Mouse (Mus musculus): ENCODE data around the gene Tbx15. TPM values are rescaled to one million over a fixed set of nuclear protein-coding genes. Genes with fewer than 3 reads are reported as not detected.

Gene Tbx15
- polyA plus RNA-seq, 1 experiment: 0.72 TPM

DNA sequence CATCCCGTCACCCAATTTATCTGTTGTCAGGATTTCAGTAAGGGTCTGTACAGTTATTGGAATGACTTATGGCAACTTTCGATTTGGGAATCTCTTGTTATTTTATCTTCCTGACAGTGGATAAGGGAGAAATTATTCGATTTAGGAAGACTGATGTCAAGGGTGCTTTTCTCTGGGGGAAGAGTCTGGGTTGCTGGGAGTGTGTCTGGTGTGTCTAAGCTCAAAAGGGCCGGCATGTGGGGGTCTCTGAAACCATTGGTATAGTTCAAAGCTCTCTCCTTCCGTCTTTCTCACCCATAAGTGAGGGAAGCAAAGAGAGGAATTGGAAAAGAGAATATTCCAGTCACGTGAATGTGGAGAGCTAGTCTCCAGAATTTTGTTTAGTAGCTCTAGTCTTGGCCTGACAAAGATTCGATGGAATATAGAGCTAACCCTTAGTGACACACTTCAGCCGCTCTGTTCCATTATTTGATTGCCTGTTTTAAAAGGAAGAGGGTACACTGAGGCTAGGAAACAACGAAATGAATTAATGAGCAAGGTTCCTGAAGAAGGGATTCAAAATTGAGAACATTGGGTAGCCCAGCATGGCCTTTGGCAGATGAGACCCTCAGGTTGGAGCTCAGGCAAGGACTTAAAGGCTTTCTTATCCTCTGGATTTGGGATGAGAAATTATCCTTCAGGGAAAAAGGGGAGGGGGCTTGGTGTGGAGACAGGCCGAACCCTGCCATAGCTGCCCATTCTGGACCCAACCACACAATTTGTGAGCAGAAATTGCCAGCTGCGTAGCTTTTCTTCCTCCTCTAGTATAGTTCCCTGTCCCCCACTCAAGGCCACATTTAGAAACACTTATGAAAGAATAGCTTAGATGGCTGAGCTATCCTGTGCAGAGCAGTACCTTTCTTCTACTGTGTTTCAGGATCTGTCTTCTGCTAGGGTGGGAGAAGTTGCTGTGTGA is 15.5 kb downstream of the Tbx15 start:
- TF ChIP-seq POLR2A (IDR thresholded peaks at IDR 0.05; ENCODE audit: low read depth, low read length): no peak
- TF ChIP-seq CTCF (conservative IDR thresholded peaks at IDR 0.05; ENCODE audit: insufficient read depth, insufficient read length, low read depth, low read length): no peak
- Histone ChIP-seq H3K36me3 (ENCODE audit: control insufficient read depth, insufficient read depth, low read length) (no peaks in the 10 kb centered on the region), H3K4me1 (ENCODE audit: control insufficient read depth, insufficient read depth, low read length) (0 out of 2 replicates have a peak, but pooled peaks cover 4% of the 10 kb centered on the region), H3K27me3 (replicated peaks; ENCODE audit: control insufficient read depth, insufficient read depth, low read length) (peaks cover 29% of the 10 kb centered on the region), H3K4me3 (ENCODE audit: insufficient read depth, low read depth, low read length) (no peak overlapping the region), H3K27ac (ENCODE audit: insufficient read depth, low read depth, low read length) (no peak overlapping the region)
- DNase-seq: no peak
- 14% methylated on average over 11 of the region's 11 CpGs for WGBS

DNA sequence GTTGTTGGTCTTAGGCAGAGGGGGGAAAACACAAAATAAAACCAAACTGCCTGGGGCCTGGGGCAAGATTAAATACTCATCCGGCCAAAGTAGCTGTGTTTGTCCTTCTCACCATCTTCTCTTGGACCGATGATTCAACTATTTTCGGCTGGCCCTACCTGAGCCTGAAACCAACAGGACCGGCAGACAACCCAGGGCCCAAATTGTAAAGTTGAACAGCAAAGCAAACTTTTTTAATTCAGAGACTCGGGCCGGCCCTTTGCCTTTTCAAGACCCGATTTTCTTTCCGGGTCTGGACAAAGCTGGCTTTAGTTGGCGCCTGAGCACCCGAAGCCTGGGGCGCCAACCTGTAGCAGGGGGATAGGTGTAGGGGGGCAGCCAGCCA is 16.2 kb downstream of the Tbx15 start:
- WGBS: 15% methylated on average over 11 of the region's 11 CpGs
- H3K27me3 ChIP-seq (replicated peaks; ENCODE audit: control insufficient read depth, insufficient read depth, low read length): peaks cover 28% of the 10 kb centered on the region
- H3K4me3 ChIP-seq (ENCODE audit: insufficient read depth, low read depth, low read length): no peak overlapping the region

DNA sequence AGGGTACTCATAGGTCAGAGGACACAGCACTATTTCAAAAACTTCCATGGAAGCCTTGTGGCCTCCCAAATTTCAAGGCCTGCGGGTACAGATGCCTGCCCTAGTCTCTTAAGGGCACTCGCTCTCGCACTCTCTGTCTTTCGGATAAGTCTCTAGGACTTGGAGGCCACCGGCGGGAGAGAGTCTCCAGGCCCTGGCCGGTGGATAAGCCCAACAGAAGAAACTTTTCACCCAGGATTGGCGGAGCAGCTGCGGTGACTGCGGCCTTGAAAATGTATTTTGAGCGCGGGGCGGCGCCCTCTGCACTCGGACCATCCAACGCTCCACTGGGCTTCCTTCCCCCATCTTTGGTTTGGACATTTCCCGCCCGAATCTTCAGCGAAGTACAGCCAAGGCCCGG is 16.6 kb downstream of the Tbx15 start:
- no peak overlapping the region for H3K4me3 ChIP-seq (ENCODE audit: insufficient read depth, low read depth, low read length)
- no peaks in the 10 kb centered on the region for H3K36me3 ChIP-seq (ENCODE audit: control insufficient read depth, insufficient read depth, low read length)
- H3K27me3 ChIP-seq (replicated peaks; ENCODE audit: control insufficient read depth, insufficient read depth, low read length): peaks cover 30% of the 10 kb centered on the region
- DNase-seq: no peak
- no peak overlapping the region for H3K27ac ChIP-seq (ENCODE audit: insufficient read depth, low read depth, low read length)
- WGBS: 10% methylated on average over 20 of the region's 20 CpGs
- TF ChIP-seq CTCF (conservative IDR thresholded peaks at IDR 0.05; ENCODE audit: insufficient read depth, insufficient read length, low read depth, low read length): no peak
- no peak for TF ChIP-seq POLR2A (IDR thresholded peaks at IDR 0.05; ENCODE audit: low read depth, low read length)
- H3K4me1 ChIP-seq (ENCODE audit: control insufficient read depth, insufficient read depth, low read length): 0 out of 2 replicates have a peak, but pooled peaks cover 4% of the 10 kb centered on the region

More for the DNA sequence above, 16.2 kb downstream of the Tbx15 start:
- Histone ChIP-seq H3K4me1 (ENCODE audit: control insufficient read depth, insufficient read depth, low read length) (0 out of 2 replicates have a peak, but pooled peaks cover 4% of the 10 kb centered on the region), H3K36me3 (ENCODE audit: control insufficient read depth, insufficient read depth, low read length) (no peaks in the 10 kb centered on the region), H3K27ac (ENCODE audit: insufficient read depth, low read depth, low read length) (no peak overlapping the region)
- no peak for DNase-seq
- no peak for TF ChIP-seq CTCF (conservative IDR thresholded peaks at IDR 0.05; ENCODE audit: insufficient read depth, insufficient read length, low read depth, low read length)
- no peak for TF ChIP-seq POLR2A (IDR thresholded peaks at IDR 0.05; ENCODE audit: low read depth, low read length)

DNA sequence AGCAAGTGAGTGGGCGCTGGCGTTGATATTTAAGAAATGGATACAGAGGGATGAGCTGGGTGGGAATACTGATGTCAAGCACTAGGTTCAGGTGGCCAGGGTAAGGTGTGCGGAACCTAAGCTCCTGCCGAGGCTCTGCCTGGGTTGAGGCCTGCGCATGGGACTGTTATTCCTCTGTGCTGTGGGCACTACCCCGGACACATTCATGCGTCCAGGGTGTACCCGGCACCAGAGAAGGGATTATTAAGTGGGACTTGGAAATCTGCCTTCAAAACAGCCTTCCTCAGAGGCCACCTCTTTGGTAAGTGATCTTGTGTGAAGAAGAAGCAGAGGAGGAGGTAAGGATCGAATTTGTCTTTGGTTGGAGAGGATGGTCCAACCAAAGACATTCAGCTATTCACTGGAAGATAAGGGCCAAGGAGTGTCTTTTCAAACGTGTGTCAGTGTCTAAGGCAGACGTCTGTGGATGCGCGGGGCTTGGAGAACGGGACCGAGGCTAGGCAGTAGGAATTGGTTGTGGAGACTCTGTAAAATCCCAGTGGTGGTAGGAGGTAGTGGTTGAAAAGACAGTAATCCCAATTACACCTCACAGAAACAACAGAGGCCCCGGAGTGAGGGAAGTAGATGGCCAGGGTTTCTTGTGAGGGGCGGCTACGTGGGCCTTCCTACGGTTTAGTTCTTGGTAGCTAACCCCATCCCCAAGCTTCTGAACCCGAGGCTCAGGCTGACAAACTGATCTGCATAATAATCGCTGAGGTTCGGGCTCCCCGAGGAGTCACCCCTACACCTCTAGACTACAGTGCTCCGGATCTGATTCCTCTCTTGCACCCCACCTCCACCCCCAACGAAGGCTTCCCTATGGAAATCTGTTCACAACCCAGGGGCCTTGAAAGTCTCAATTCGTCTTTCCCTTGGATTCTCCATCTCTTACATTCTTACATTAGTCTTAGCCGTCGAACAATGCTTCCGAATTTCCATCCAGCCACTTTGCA is 17.7 kb downstream of the Tbx15 start:
- Histone ChIP-seq H3K27ac (ENCODE audit: insufficient read depth, low read depth, low read length) (no peak overlapping the region), H3K27me3 (replicated peaks; ENCODE audit: control insufficient read depth, insufficient read depth, low read length) (peaks cover 25% of the 10 kb centered on the region), H3K36me3 (ENCODE audit: control insufficient read depth, insufficient read depth, low read length) (no peaks in the 10 kb centered on the region), H3K4me1 (ENCODE audit: control insufficient read depth, insufficient read depth, low read length) (0 out of 2 replicates have a peak, but pooled peaks cover 4% of the 10 kb centered on the region), H3K4me3 (ENCODE audit: insufficient read depth, low read depth, low read length) (no peak overlapping the region)
- TF ChIP-seq POLR2A (IDR thresholded peaks at IDR 0.05; ENCODE audit: low read depth, low read length) (no peak), CTCF (conservative IDR thresholded peaks at IDR 0.05; ENCODE audit: insufficient read depth, insufficient read length, low read depth, low read length) (no peak)
- no peak for DNase-seq
- WGBS: 9% methylated on average over 29 of the region's 29 CpGs

DNA sequence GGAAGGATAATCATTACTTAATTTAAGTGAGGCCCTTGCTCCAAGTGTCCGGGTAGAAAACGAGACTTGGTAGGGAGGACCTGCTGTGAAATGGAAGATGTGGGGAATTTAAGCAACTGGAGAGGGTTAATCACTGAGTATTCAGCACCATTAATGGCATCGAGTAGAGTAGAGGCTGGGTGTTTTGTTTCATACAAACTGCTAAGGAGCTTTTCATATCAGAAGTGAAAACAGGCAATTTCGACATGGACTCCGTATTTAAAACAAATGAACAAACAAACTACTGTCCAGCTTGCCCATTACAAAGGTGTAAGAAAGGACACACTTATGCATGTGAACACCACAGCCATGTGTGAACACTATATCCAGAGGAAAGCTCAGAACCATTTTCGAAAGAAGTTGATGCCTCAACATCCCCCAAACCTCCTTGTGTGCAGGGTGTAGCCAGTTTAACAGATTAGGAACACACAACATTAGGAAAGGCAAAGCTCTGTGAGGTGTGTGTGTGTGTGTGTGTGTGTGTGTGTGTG is 19.6 kb downstream of the Tbx15 start:
- Histone ChIP-seq H3K36me3 (ENCODE audit: control insufficient read depth, insufficient read depth, low read length) (no peaks in the 10 kb centered on the region), H3K27ac (ENCODE audit: insufficient read depth, low read depth, low read length) (no peak overlapping the region), H3K27me3 (replicated peaks; ENCODE audit: control insufficient read depth, insufficient read depth, low read length) (peaks cover 18% of the 10 kb centered on the region), H3K4me3 (ENCODE audit: insufficient read depth, low read depth, low read length) (no peak overlapping the region), H3K4me1 (ENCODE audit: control insufficient read depth, insufficient read depth, low read length) (no peaks in the 10 kb centered on the region)
- no peak for DNase-seq
- WGBS: 9% methylated on average over 6 of the region's 6 CpGs
- TF ChIP-seq POLR2A (IDR thresholded peaks at IDR 0.05; ENCODE audit: low read depth, low read length) (no peak), CTCF (conservative IDR thresholded peaks at IDR 0.05; ENCODE audit: insufficient read depth, insufficient read length, low read depth, low read length) (no peak)

DNA sequence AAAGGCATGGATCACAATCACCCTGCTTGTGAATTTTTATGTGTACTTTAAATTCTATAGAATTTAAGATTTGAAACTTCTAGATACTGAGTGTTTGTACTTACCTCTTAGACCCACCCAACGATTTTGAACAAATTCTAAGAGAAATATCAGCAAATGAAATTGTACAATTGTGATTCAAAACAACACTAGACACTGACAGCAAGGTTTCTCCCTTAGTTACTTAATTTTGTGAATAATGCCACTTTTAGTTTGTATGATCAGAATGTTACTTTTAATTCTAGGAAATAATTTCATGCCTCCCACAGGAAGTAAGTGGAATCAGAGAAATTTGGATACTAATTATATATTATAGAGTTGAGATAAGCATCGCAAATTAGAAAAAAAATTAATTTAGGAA is 20.2 kb downstream of the Tbx15 start:
- Histone ChIP-seq H3K27me3 (replicated peaks; ENCODE audit: control insufficient read depth, insufficient read depth, low read length) (peaks cover 15% of the 10 kb centered on the region), H3K4me3 (ENCODE audit: insufficient read depth, low read depth, low read length) (no peak overlapping the region), H3K27ac (ENCODE audit: insufficient read depth, low read depth, low read length) (no peak overlapping the region), H3K4me1 (ENCODE audit: control insufficient read depth, insufficient read depth, low read length) (no peaks in the 10 kb centered on the region), H3K36me3 (ENCODE audit: control insufficient read depth, insufficient read depth, low read length) (no peaks in the 10 kb centered on the region)
- no peak for DNase-seq
- no peak for TF ChIP-seq CTCF (conservative IDR thresholded peaks at IDR 0.05; ENCODE audit: insufficient read depth, insufficient read length, low read depth, low read length)
- TF ChIP-seq POLR2A (IDR thresholded peaks at IDR 0.05; ENCODE audit: low read depth, low read length): no peak
- WGBS: 37% methylated on average over 2 of the region's 2 CpGs

All from kidney, adult 2 months (tissue).